Mouse (Mus musculus): Measurements from ENCODE around the gene Fxyd7.

DNA sequence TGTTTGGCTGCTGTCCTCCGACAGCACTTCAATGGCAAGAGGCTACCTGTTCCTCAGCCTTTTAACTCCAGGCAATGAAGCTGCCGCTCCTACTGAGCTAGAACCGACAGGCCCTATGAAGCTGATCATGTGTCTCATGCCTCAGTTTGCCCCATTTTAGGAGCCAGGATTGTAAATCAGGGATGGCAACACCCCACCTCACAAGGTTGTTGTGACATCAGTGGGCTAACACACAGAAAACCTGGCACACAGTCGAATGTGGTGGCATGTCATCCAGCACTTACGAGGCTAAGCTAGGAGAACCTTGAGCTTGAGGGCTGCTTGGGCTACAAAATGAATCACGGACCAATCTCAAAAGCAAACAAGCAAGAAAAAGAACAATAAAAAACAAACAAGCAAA, 6.9 kb upstream of the Fxyd7 start:
- TF ChIP-seq GATA1 (IDR thresholded peaks at IDR 0.05; ENCODE audit: low read length) = no peak
- TF ChIP-seq TAL1 (IDR thresholded peaks at IDR 0.05; ENCODE audit: low read length) = no peak
